Mouse (Mus musculus) heart, embryonic 14.5 days (tissue): ENCODE measurements around the gene 4933405L10Rik. TPM values are rescaled to one million over a fixed set of nuclear protein-coding genes. Genes with fewer than 3 reads are reported as not detected.
A peak's percentile ranks its signal among the peaks of the same experiment; 100 is the strongest.

Source experiments
- ATAC-seq: fragments of 200-750 bp; cut with Nextera tagmentation; 2 replicates; pipeline ENCODE4 v1.8.0; 2017; ENCODE audit warnings: low read depth, moderate TSS enrichment; ENCODE audit not compliant: insufficient number of reproducible peaks, insufficient read depth, low FRiP score
- H3K27ac ChIP-seq, 2 experiments: fragments of 200-500 bp in 1 of 2; fragments of 300-500 bp in 1 of 2; sonication (generic) in 1 of 2; replicated peaks in 1 of 2; 2 replicates each; pipeline ENCODE4 v1.5.1; 2012 to 2014; ENCODE audit warnings: low read depth in 2 of 2, low read length in 2 of 2, control low read depth in 1 of 2, mild to moderate bottlenecking in 1 of 2, mixed read lengths in 1 of 2; ENCODE audit not compliant: control insufficient read depth in 1 of 2, insufficient read depth in 1 of 2
- H3K27me3 ChIP-seq: fragments of 300-500 bp; sonication (generic); 2 replicates; pipeline ENCODE4 v1.6.1; 2014; ENCODE audit warnings: mild to moderate bottlenecking, low read length, control low read depth; ENCODE audit not compliant: control insufficient read depth, insufficient read depth
- H3K36me3 ChIP-seq: fragments of 300-500 bp; sonication (generic); 2 replicates; pipeline ENCODE4 v1.6.1; 2014; ENCODE audit warnings: mild to moderate bottlenecking, control low read depth, low read length, mixed read lengths; ENCODE audit not compliant: control insufficient read depth, insufficient read depth
- H3K4me1 ChIP-seq, 2 experiments: fragments of 200-500 bp in 1 of 2; fragments of 300-500 bp in 1 of 2; sonication (generic) in 1 of 2; 2 replicates each; pipeline ENCODE4 v1.6.1; 2012 to 2014; ENCODE audit warnings: low read length in 2 of 2, control low read depth in 1 of 2, mixed read lengths in 1 of 2; ENCODE audit not compliant: control insufficient read depth in 2 of 2, insufficient read depth in 2 of 2
- H3K4me2 ChIP-seq: fragments of 300-500 bp; sonication (generic); 2 replicates; pipeline ENCODE4 v1.6.1; 2014; ENCODE audit warnings: mild to moderate bottlenecking, low read length
- H3K4me3 ChIP-seq, 2 experiments: fragments of 200-500 bp in 1 of 2; fragments of 300-500 bp in 1 of 2; sonication (generic) in 1 of 2; 2 replicates each; pipeline ENCODE4 v1.5.1; 2012 to 2014; ENCODE audit warnings: low read length in 2 of 2, mild to moderate bottlenecking in 2 of 2, control low read depth in 1 of 2, low read depth in 1 of 2, moderate library complexity in 1 of 2; ENCODE audit not compliant: control insufficient read depth in 1 of 2, insufficient read depth in 1 of 2
- H3K9ac ChIP-seq: fragments of 300-500 bp; sonication (generic); 2 replicates; pipeline ENCODE4 v1.6.1; 2014; ENCODE audit warnings: mild to moderate bottlenecking, low read length
- H3K9me3 ChIP-seq: fragments of 300-500 bp; sonication (generic); 2 replicates; pipeline ENCODE4 v1.6.1; 2016; ENCODE audit warnings: low read length, control low read depth; ENCODE audit not compliant: control insufficient read depth
- WGBS: fragments of 180-500 bp; shearing (Covaris S2); extraction: QIAGEN DNeasy Blood & Tissue Kit; methylation state at CpG from one replicate; pipeline ENCODE4 v1.1.7; 2014; 5-methylcytosine and 5-hydroxymethylcytosine counted together
- polyA plus RNA-seq: library from polyadenylated mRNA; unstranded; fragments of >200 nt; fragmentation: Nextera tagmentation; extraction: Ambion mirVana; gene quantifications from 2 replicates; pipeline ENCODE4 v1.2.1, GENCODE M21; 2014

4933405L10Rik gene
- not detected in 2 replicates for polyA plus RNA-seq

DNA sequence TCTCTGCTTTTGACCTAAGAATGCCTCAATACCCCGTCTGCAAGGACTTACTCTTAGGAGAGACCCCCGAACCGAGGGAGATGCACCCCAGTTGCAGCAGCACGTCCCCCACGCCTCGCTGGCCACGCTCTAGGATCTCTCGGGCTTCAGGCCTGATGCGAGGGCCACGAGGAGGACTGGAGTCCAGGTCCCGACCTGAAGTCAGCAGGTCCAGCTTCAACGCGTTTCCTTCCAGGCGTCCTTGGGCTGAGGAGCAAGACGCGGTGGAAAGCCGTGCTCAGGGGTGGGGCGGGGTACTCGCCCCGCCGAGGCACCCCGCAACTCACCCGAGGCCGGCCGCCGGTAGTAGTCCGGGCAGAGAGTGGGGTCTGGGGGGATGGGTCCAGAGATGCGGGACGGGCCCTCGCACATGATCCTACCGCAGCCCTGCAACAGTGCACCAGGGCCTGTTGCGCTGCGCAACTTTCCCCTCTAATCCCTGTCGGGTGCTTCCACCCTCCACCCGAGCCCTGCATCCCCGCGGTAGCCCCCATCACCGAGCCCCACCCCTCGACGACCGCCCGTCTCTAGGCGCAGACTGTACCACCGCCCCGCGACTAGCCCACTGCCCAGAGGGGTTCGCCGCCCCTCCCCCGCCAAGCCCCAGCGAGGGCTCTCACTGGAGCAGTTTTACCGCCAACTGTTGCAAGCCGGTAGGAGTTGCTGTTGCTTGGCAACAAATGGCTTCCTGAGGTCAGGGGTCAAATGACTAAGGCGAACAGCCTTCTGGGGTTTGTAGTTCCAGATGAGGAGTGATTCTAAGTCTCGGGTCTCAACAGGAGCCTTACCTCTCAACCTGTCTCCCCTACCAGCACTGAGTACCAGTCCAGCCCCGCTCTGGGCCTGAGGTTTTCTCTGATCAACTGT, at the start of gene 4933405L10Rik, which contains the start of gene Enkd1:
4933405L10Rik (plus strand) TSS at position 158 of the 906 bp plus-strand sequence.
Enkd1 (minus strand) TSS at position 713 of the 906 bp plus-strand sequence.
- no peak within 1 kb of the TSS for H3K27ac ChIP-seq

DNA sequence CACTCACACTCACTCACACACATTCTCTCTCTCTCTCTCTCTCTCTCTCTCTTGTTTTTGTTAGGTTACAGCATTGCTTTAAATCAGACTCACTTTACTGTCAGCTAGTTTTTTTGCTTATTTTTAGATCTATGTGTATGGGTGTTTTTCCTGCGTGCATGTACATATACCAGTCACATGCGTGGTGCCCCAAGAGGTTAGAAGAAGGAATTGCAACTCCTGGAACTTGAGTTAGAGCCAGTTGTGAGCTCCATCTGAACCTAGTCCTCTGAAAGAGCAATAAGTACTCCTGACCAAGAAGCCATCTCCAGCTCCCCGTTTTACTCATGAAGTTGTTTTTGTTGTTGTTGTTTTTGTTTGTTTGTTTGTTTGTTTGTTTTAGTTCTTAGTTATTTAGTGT, 46.3 kb upstream of the 4933405L10Rik start:
- Histone ChIP-seq H3K27me3 (no peaks in the 10 kb centered on the region), H3K27ac (no peak overlapping the region), H3K36me3 (peaks cover 29% of the 10 kb centered on the region), H3K9me3 (no peaks in the 10 kb centered on the region), H3K4me3 (no peak overlapping the region), H3K4me1 (no peaks in the 10 kb centered on the region), H3K4me2 (no peak overlapping the region), H3K9ac (no peak overlapping the region)
- ATAC-seq, result no peak
- 73% methylated on average over 3 of the region's 3 CpGs for WGBS

More for the DNA sequence above, at the start of gene 4933405L10Rik, which contains the start of gene Enkd1:
- WGBS, result 1% methylated on average over 55 of the region's 55 CpGs
- H3K9ac ChIP-seq, result peak within 1 kb of the TSS; percentile 75
- peak within 1 kb of the TSS; percentile 68 to 71 for H3K4me3 ChIP-seq
- peaks cover 2 to 8% of the 10 kb centered on the region in 2 experiments; a peak in 1 of 4 replicates for H3K4me1 ChIP-seq
- peak; percentile 51 for ATAC-seq
- H3K27me3 ChIP-seq, result no peaks in the 10 kb centered on the region
- peak within 1 kb of the TSS; percentile 87 for H3K4me2 ChIP-seq
- H3K9me3 ChIP-seq, result no peaks in the 10 kb centered on the region
- H3K36me3 ChIP-seq, result peaks cover 14% of the 10 kb centered on the region

DNA sequence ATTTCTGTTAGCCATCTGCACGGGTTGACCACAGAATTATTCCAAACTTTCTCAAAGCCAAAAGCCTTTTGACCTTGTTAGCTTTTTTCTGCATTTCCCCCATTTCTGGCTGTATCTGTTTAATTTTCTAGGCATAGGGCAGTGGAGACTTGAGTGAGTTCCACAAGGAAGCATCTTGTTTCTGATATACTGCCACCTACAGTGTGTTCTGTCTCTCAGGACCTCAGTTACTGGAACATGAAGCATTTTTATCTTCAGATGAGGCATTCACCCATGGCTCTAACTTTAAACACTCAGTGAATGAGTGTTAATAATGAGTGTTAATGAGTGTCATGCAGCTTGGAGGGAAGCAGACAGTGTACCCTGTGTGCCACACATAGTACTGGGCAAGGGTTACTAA, 29.6 kb upstream of the 4933405L10Rik start:
- Histone ChIP-seq H3K36me3 (peaks cover 98% of the 10 kb centered on the region), H3K27ac (no peak overlapping the region), H3K27me3 (no peaks in the 10 kb centered on the region), H3K4me3 (no peak overlapping the region), H3K4me2 (no peak overlapping the region), H3K9me3 (no peaks in the 10 kb centered on the region), H3K9ac (no peak overlapping the region), H3K4me1 (no peaks in the 10 kb centered on the region)
- no peak for ATAC-seq
- WGBS, result 87% methylated on average over 1 of the region's 1 CpGs

DNA sequence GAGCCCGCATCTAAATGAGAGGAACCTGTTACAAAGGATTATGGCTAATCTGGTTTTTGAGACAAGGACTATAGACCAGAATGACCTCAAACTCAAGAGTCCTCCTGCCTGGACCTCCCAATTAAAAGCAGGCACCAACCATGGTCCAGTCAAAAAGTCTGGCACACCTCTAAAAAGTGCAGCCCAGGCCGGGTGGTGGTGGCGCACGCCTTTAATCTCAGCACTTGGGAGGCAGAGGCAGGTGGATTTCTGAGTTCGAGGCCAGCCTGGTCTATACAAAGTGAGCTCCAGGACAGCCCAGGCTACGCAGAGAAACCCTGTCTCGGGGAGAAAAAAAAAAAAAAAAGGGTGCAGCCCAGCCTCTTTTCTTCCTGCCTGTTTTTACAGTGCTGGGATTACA, 22.1 kb upstream of the 4933405L10Rik start:
- Histone ChIP-seq H3K27me3 (peaks cover 14% of the 10 kb centered on the region), H3K36me3 (peaks cover 43% of the 10 kb centered on the region), H3K9me3 (no peaks in the 10 kb centered on the region), H3K27ac (no peak overlapping the region), H3K4me2 (peak overlapping the region; percentile 48; the same call in 1 of the 2 replicates), H3K4me1 (peaks cover 0 to 10% of the 10 kb centered on the region in 2 experiments; a peak in 1 of 4 replicates), H3K4me3 (no peak overlapping the region), H3K9ac (no peak overlapping the region)
- ATAC-seq, result no peak
- 73% methylated on average over 7 of the region's 7 CpGs for WGBS

DNA sequence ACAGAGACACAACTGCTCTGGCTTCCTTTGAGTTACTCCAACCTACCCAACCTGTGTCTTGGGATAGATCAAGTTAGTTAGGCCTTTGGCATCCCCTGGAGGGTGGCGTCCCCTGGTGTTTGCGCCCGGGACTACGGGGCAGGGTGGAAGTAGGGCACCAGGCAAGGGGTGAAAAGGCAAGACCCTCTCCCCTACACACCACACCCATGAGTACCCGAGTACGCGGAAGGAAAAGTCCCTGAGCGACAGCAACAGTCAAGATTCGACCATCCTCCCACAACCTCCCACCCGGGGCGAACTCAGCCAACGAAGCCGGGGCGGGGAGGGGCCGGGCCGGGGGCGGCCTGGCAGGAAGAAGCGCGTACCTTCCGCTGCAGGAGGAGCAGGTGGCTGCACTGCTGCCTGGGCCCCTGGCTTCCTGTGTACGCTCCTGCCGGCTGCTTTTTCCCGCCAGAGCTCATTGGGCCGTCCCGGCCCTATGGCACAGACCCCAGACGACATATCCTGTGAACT, 21.6 kb upstream of the 4933405L10Rik start, which contains the start of gene Carmil2:
Carmil2 (plus strand) TSS at position 479 of the 513 bp plus-strand sequence.
- Histone ChIP-seq H3K4me2 (peak within 1 kb of the TSS; percentile 48), H3K4me1 (peaks cover 0 to 10% of the 10 kb centered on the region in 2 experiments; a peak in 1 of 4 replicates), H3K27me3 (peaks cover 15% of the 10 kb centered on the region), H3K4me3 (peak within 1 kb of the TSS; percentile 2 to 12; a peak in 2 of 4 replicates), H3K27ac (no peak within 1 kb of the TSS), H3K36me3 (peaks cover 38% of the 10 kb centered on the region), H3K9ac (peak within 1 kb of the TSS; percentile 52), H3K9me3 (no peaks in the 10 kb centered on the region)
- 12% methylated on average over 26 of the region's 26 CpGs for WGBS
- ATAC-seq, result no peak

DNA sequence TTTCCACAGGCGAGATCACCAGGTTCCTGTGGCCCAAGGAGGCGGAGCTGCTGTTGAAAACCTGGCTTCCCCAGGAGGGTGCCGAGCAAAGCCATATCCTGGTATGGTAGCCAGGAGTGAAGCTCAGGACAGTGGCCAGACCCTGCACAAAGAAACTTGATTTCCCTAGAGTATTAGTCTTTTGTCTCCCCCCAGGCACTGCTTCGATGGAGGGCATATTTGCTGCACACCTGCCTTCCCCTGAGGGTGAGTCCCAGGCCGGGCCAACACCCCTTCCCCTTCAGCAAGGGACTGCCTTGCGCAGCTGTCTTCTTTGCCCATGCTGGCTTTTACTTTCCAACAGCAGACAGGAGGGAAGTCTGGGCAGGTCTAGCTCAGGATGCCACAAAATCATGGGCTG, 20.9 kb upstream of the 4933405L10Rik start:
- Histone ChIP-seq H3K4me1 (peaks cover 0 to 10% of the 10 kb centered on the region in 2 experiments; a peak in 1 of 4 replicates), H3K4me2 (no peak overlapping the region)

DNA sequence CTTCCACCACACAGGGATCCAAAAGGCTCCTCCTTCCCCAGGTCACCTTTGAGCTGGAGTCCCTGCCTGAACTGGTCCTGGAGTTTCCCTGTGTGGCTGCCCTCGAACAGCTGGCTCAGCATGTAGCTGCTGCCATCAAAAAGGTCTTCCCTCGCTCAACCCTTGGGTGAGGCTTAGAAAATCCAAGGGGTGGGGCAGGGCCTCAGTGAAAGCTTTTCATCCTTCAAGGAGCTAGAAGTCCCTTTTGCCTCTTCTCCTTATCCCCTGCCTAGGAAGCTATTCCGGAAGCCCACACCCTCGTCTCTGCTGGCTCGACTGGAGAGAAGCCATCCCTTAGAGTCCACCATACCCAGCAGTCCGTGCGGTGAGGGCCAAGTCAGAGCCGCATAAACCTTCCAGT, 19.9 kb upstream of the 4933405L10Rik start:
- no peaks in the 10 kb centered on the region for H3K9me3 ChIP-seq
- H3K27ac ChIP-seq, result no peak overlapping the region
- H3K4me2 ChIP-seq, result no peak overlapping the region
- no peak for ATAC-seq
- H3K9ac ChIP-seq, result no peak overlapping the region
- H3K4me3 ChIP-seq, result no peak overlapping the region
- WGBS, result 58% methylated on average over 8 of the region's 8 CpGs
- peaks cover 0 to 10% of the 10 kb centered on the region in 2 experiments; a peak in 1 of 4 replicates for H3K4me1 ChIP-seq
- H3K27me3 ChIP-seq, result peaks cover 15% of the 10 kb centered on the region
- peaks cover 21% of the 10 kb centered on the region for H3K36me3 ChIP-seq

More for the DNA sequence above, 20.9 kb upstream of the 4933405L10Rik start:
- Histone ChIP-seq H3K27ac (no peak overlapping the region), H3K36me3 (peaks cover 31% of the 10 kb centered on the region), H3K4me3 (no peak overlapping the region), H3K9me3 (no peaks in the 10 kb centered on the region), H3K27me3 (peaks cover 15% of the 10 kb centered on the region), H3K9ac (no peak overlapping the region)
- WGBS, result 63% methylated on average over 6 of the region's 6 CpGs
- no peak for ATAC-seq
